Mouse (Mus musculus) lung, embryonic 14.5 days (tissue): ENCODE measurements around the gene Dapp1. TPM values are rescaled to one million over a fixed set of nuclear protein-coding genes. Genes with fewer than 3 reads are reported as not detected.

ENCODE experiments used
- ATAC-seq: fragments of 200-750 bp; cut with Nextera tagmentation; 2 replicates; pipeline ENCODE4 v1.8.0; 2017; ENCODE audit warnings: mild to moderate bottlenecking, moderate TSS enrichment, moderate library complexity; ENCODE audit not compliant: insufficient read depth
- DNase-seq: peaks from one replicate; pipeline ENCODE4 v3.0.0-alpha.2; 2015
- H3K27ac ChIP-seq: fragments of 300-500 bp; sonication (generic); 2 replicates; pipeline ENCODE4 v1.5.1; 2014; ENCODE audit warnings: low read depth, mild to moderate bottlenecking, moderate library complexity
- H3K27me3 ChIP-seq: fragments of 300-500 bp; sonication (generic); 2 replicates; pipeline ENCODE4 v1.6.1; 2014; ENCODE audit warnings: low read length, control low read depth; ENCODE audit not compliant: insufficient read depth
- H3K36me3 ChIP-seq: fragments of 300-500 bp; sonication (generic); 2 replicates; pipeline ENCODE4 v1.6.1; 2014; ENCODE audit warnings: control low read depth; ENCODE audit not compliant: insufficient read depth
- H3K4me1 ChIP-seq: fragments of 300-500 bp; sonication (generic); 2 replicates; pipeline ENCODE4 v1.6.1; 2014; ENCODE audit warnings: antibody characterized with exemption, control low read depth; ENCODE audit not compliant: insufficient read depth
- H3K4me2 ChIP-seq: fragments of 300-500 bp; sonication (generic); 2 replicates; pipeline ENCODE4 v1.6.1; 2014; ENCODE audit warnings: mild to moderate bottlenecking
- H3K4me3 ChIP-seq: fragments of 300-500 bp; sonication (generic); 2 replicates; pipeline ENCODE4 v1.5.1; 2014; ENCODE audit warnings: low read depth, low read length
- H3K9ac ChIP-seq: fragments of 300-500 bp; sonication (generic); 2 replicates; pipeline ENCODE4 v1.6.1; 2014
- H3K9me3 ChIP-seq: fragments of 300-500 bp; sonication (generic); 2 replicates; pipeline ENCODE4 v1.6.1; 2016; ENCODE audit warnings: low read depth, low read length, control low read depth
- CTCF ChIP-seq: IDR thresholded peaks from 2 replicates; pipeline ENCODE4 v1.5.1; 2016; ENCODE audit warnings: antibody characterized with exemption, low read depth
- WGBS: fragments of 180-500 bp; shearing (Covaris S2); extraction: QIAGEN DNeasy Blood & Tissue Kit; methylation state at CpG from one replicate; pipeline ENCODE4 v1.1.7; 2014; 5-methylcytosine and 5-hydroxymethylcytosine counted together
- polyA plus RNA-seq: library from polyadenylated mRNA; unstranded; fragments of >200 nt; fragmentation: Nextera tagmentation; extraction: Ambion mirVana; gene quantifications from 2 replicates; pipeline ENCODE4 v1.2.1, GENCODE M21; 2014

The Dapp1 gene
- polyA plus RNA-seq: 8.0 and 8.1 TPM in 2 replicates

GRCm38 (mm10) chr3:137981382-137981750, at the start of gene Dapp1:
Gene Dapp1 (minus strand): TSS chr3:137981545.
- H3K27ac ChIP-seq: peak within 1 kb of the TSS; percentile 74
- H3K4me1 ChIP-seq: peaks cover 5% of the 10 kb centered on the region; the same call in 1 of the 2 replicates
- peak; percentile 79 for DNase-seq
- H3K9ac ChIP-seq: peak within 1 kb of the TSS; percentile 66
- H3K27me3 ChIP-seq: no peaks in the 10 kb centered on the region
- H3K4me2 ChIP-seq: peak within 1 kb of the TSS; percentile 72
- peak within 1 kb of the TSS; percentile 43 for H3K4me3 ChIP-seq
- no peaks in the 10 kb centered on the region for H3K36me3 ChIP-seq
- ATAC-seq: peak; percentile 92
- TF ChIP-seq CTCF: no peak
- H3K9me3 ChIP-seq: no peaks in the 10 kb centered on the region
- WGBS: 6% methylated on average over 10 of the region's 10 CpGs

- no peak overlapping the region for H3K4me3 ChIP-seq
- no peaks in the 10 kb centered on the region for H3K27me3 ChIP-seq
- no peak overlapping the region for H3K4me2 ChIP-seq
- ATAC-seq (no peak), DNase-seq (no peak)
- no peak overlapping the region for H3K9ac ChIP-seq
- H3K9me3 ChIP-seq: no peaks in the 10 kb centered on the region
- no peak overlapping the region for H3K27ac ChIP-seq
- TF ChIP-seq CTCF: no peak
- 73% methylated on average over 6 of the region's 6 CpGs for WGBS
- H3K36me3 ChIP-seq: no peaks in the 10 kb centered on the region
- peaks cover 3% of the 10 kb centered on the region; the same call in 1 of the 2 replicates for H3K4me1 ChIP-seq
These were observed 49.2 kb upstream of the Dapp1 start for GRCm38 (mm10) chr3:138030563-138030962.

GRCm38 (mm10) chr3:138029351-138029750, 48.0 kb upstream of the Dapp1 start:
- peaks cover 3% of the 10 kb centered on the region; the same call in 1 of the 2 replicates for H3K4me1 ChIP-seq
- no peak overlapping the region for H3K4me2 ChIP-seq
- no peak for DNase-seq
- no peak overlapping the region for H3K4me3 ChIP-seq
- H3K9me3 ChIP-seq: no peaks in the 10 kb centered on the region
- no peak for ATAC-seq
- WGBS: 82% methylated on average over 5 of the region's 5 CpGs
- no peak for TF ChIP-seq CTCF
- no peak overlapping the region for H3K9ac ChIP-seq
- H3K27me3 ChIP-seq: no peaks in the 10 kb centered on the region
- H3K27ac ChIP-seq: no peak overlapping the region
- H3K36me3 ChIP-seq: no peaks in the 10 kb centered on the region

DNA sequence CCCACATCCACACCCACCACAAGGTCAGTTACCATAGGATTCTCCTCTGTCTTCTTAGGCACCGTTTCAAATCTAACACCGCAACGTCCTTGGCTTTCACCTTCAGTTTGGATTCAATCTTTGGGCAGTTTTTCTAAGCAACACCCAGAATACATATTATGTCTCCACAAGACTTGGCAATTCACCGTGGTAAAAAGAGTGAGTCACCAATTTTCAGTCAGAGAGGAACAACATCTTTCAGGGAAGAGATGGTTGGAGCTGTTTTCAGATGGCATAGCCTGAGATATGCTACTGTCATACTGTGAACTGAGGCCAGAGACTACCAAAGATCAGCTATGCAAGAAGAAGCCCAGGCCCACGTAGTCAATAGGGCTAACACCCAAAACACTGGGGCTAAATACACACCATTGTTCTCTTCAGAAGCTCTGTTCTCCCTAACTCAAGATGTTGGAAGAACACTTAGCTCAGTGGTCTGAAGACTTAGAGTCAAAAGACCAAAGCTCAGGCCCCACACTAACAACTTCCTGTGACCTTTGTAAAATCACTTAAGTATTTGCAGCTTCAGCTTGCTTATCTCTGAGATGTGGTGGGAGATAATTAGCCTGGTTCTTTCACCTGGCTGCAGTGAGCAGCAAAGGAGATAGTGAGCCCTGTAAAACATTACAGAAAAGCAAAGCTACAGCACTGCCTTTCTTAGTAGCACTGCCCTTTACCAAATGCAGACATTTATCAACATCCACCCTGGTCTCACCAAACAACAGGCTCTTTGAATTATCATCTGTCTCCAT, 46.4 kb upstream of the Dapp1 start:
- no peak overlapping the region for H3K9ac ChIP-seq
- H3K36me3 ChIP-seq: no peaks in the 10 kb centered on the region
- WGBS: 73% methylated on average over 5 of the region's 5 CpGs
- no peak overlapping the region for H3K4me3 ChIP-seq
- no peak for DNase-seq
- H3K4me1 ChIP-seq: no peaks in the 10 kb centered on the region
- H3K9me3 ChIP-seq: no peaks in the 10 kb centered on the region
- ATAC-seq: no peak
- no peak for TF ChIP-seq CTCF
- no peak overlapping the region for H3K27ac ChIP-seq
- no peaks in the 10 kb centered on the region for H3K27me3 ChIP-seq
- no peak overlapping the region for H3K4me2 ChIP-seq

DNA sequence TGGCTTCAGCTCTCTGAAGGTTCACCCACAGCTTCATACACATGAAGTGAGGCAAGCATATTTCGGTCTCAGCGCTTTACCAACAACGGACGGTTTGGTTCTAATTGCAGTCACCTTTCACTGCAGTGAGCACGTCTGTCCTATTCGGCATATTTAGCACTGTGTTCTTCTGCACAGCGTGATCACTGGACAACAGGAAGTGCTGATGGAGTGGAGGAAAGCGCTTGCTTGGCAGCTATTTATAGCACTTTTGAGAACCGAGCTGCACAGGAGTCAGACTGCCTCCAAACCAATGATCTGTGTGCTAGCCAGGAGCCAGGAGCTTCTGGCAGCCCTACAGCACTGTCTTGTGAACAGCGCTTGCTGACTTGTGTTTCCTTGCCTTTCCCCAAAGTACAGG, 44.9 kb upstream of the Dapp1 start:
- ATAC-seq (0 out of 2 replicates have a peak, but pooled peaks have one; percentile 21), DNase-seq (peak; percentile 41)
- Histone ChIP-seq H3K4me3 (no peak overlapping the region), H3K27me3 (no peaks in the 10 kb centered on the region), H3K4me1 (no peaks in the 10 kb centered on the region), H3K9ac (no peak overlapping the region), H3K4me2 (no peak overlapping the region), H3K27ac (no peak overlapping the region), H3K36me3 (no peaks in the 10 kb centered on the region), H3K9me3 (no peaks in the 10 kb centered on the region)
- 57% methylated on average over 10 of the region's 10 CpGs for WGBS
- no peak for TF ChIP-seq CTCF

DNA sequence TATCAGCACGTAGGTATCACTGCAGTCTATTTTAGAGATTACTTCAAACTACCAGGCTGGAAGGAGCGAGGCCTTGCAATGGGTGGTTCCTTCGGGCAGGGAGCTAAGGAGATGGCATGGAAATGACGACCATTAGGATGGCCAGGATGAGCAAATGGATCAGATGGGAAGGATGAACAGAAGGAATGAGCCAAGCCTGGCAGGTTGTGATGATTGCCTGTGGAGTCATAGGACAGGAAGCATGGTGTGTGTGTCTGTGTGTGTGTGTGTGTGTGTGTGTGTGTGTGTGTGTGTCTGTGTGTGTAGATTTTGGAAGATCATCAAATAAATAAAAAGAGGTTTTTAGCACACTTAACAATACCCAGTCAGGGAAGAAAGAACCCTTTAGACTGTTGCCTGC, 41.3 kb upstream of the Dapp1 start:
- no peak for ATAC-seq
- H3K4me2 ChIP-seq: no peak overlapping the region
- no peak overlapping the region for H3K4me3 ChIP-seq
- no peak for TF ChIP-seq CTCF
- H3K4me1 ChIP-seq: no peaks in the 10 kb centered on the region
- 85% methylated on average over 4 of the region's 4 CpGs for WGBS
- no peaks in the 10 kb centered on the region for H3K36me3 ChIP-seq
- H3K27ac ChIP-seq: no peak overlapping the region
- no peaks in the 10 kb centered on the region for H3K9me3 ChIP-seq
- H3K27me3 ChIP-seq: no peaks in the 10 kb centered on the region
- H3K9ac ChIP-seq: no peak overlapping the region
- no peak for DNase-seq

GRCm38 (mm10) chr3:138022003-138022402, 40.7 kb upstream of the Dapp1 start:
- no peaks in the 10 kb centered on the region for H3K4me1 ChIP-seq
- H3K9ac ChIP-seq: no peak overlapping the region
- no peak overlapping the region for H3K4me2 ChIP-seq
- ATAC-seq (no peak), DNase-seq (no peak)
- no peaks in the 10 kb centered on the region for H3K36me3 ChIP-seq
- no peak overlapping the region for H3K27ac ChIP-seq
- no peak overlapping the region for H3K4me3 ChIP-seq
- H3K9me3 ChIP-seq: no peaks in the 10 kb centered on the region
- H3K27me3 ChIP-seq: no peaks in the 10 kb centered on the region
- 72% methylated on average over 4 of the region's 4 CpGs for WGBS
- TF ChIP-seq CTCF: no peak
